Mouse (Mus musculus) cerebral cortex, adult 2 months (tissue): ENCODE results near the gene Gfi1b.

Experiments
- WGBS: fragments of 180-500 bp; shearing (Covaris S2); methylation state at CpG from one replicate; pipeline ENCODE4 v1.1.7; 2018; 5-methylcytosine and 5-hydroxymethylcytosine counted together

Gfi1b gene

DNA sequence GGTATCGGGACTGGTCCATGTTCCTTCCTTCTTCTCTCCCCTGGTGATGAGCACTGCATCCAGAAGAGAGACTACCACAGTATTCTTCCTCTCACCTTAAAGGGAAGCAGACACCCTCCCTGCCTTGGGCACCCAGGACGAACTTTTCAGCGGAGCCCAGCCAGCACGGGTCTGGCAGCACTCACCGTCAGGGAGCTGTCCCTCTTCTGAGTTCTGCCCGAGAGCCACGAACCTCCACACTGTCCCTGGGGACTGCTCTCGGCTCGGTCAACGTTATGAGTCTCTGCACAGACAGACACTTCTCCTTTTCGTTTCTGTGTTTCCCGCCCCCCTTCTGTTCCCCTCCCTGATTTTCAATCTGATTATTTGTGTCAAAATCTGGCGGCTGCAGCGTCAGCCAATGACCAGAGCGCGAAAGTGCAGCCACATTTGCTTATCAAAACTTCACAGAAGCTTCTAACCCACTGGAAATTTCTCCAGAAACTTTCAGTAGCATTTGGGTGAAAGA lies at the start of gene Gfi1b:
Gfi1b (minus strand) TSS at position 319 of the 508 bp plus-strand sequence.
- 8% methylated on average over 16 of the region's 16 CpGs for WGBS

DNA sequence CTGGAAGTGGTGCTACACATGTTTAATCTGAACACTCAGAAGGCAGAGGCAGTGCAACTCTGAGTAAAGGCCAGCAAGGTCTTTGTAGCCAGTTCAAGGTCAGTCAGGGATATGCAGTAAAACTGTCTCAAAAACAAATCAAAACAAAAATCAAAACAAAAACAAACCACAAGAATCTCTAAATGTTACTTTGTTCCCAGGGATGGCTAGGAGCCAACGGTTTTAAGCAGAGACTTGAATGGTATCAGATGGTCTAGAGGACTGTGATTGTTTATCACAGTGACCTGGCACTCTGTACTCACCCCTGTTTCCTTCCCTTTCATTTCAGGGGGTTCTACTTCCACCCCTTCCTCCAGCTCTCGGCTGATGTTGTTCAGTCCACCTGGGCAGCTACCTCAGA lies 49.7 kb upstream of the Gfi1b start:
- 68% methylated on average over 2 of the region's 2 CpGs for WGBS

GRCm38 (mm10) chr2:28665818-28666217 lies 44.0 kb upstream of the Gfi1b start:
- 86% methylated on average over 3 of the region's 3 CpGs for WGBS

DNA sequence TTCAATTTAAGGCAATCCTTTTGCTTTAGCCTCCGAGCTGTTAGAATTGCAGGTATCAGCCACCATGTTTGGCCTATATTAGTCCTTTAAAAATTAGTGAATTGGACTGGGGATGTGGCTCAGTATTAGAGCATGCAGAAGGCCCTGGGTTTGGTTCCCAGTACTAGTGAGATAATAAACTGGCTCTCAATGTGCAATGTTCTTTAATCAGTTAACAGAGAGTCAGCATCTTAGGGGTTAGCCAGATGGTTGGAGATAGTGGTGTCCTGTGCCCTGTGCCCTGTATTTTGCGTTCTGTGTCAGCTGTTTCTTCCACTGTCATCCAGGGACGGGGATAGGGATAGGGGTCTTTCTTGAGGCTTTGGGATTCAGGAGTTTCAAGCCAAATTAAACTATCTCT lies 41.1 kb upstream of the Gfi1b start:
- WGBS: 95% methylated on average over 3 of the region's 3 CpGs

DNA sequence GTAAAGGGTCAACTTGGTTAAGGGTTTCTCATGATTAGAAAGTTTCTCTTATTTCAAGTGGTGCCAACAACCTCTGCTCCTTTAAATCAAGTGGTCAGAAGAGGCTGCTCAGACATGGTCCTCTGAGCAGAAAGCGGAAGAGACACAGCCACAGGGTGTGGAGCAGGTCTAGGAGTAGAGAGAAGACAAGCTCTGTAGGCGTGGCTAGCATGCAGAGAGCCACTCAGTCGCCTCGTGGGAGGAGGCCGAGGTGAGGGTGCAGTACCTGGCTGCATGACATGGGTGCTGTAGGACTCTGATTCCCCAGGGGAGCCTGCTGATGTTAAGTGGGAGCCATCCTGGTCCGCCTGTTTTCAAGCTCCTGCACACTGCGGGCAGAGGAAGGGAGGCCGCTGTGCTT lies 34.4 kb upstream of the Gfi1b start:
- 76% methylated on average over 8 of the region's 8 CpGs for WGBS

- WGBS: 71% methylated on average over 2 of the region's 2 CpGs
These were observed 32.5 kb upstream of the Gfi1b start for GRCm38 (mm10) chr2:28654295-28654694.

DNA sequence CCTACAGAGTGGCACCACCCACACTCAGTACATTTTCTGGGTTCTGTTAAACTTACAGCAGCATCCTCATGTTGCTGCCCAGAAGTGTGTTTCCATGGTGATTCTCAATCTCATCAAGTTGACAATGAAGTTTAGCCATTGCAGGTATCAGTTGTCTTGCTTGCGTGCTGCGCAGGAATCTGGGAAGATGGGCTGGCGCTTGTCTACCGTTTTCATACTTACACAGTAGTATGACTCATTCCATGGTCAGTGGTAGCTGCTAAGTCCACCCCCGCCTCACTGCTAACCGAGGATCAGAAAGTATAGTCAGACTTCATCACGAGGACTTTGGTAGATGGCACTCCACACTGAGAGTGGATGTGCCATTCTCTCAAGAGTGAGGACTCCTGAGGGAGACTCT lies 31.6 kb upstream of the Gfi1b start:
- 74% methylated on average over 7 of the region's 7 CpGs for WGBS

DNA sequence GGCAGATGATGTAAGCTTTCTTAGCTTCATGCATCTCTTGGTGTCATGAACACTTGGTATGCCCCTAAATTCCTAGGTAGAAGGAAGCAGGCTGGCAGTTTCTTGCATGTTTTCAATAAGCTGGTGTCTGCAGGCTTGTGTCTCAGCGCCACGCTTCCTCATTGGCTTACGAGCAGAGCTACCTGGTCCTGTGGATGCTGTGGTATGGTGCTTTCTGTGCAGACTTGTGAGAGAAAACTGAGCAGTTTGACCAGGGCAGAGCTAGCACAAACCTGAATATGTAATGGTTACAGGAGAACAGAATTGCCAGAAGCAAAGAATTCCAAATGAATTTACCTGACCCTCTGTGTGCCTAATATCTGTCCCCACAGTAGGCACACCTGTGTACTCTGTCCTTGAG lies 21.3 kb upstream of the Gfi1b start:
- WGBS: 70% methylated on average over 3 of the region's 3 CpGs

- WGBS: under 1% methylated on average over 41 of the region's 43 CpGs
These were observed 19.7 kb upstream of the Gfi1b start for GRCm38 (mm10) chr2:28641435-28641941.

GRCm38 (mm10) chr2:28640461-28641424 lies 19.0 kb upstream of the Gfi1b start, which contains the start of gene Tsc1:
TSS of gene Tsc1 (plus strand) at chr2:28641228.
- WGBS: 2% methylated on average over 47 of the region's 47 CpGs

GRCm38 (mm10) chr2:28639794-28640193 lies 18.0 kb upstream of the Gfi1b start:
- WGBS: 68% methylated on average over 7 of the region's 7 CpGs

DNA sequence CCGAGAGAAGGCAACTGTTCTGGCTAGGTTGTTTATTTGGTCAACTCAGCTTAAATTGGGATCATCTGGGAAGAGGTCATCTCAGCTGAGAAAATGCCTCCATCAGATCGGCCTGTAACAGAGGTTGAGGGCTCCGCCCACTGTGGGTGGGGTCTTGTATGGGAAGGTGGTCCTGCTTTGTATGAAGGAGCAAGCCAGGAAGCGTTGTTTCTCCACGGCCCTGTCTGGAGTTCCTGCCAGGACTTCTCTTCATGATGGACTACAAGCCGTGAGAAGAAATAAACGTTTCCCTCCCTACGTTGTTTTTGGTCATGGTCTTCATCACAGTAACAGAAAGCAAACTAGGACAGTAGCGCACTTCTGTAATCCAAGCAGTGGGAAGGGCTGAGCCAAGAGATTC lies 17.1 kb upstream of the Gfi1b start:
- WGBS: 34% methylated on average over 9 of the region's 9 CpGs

DNA sequence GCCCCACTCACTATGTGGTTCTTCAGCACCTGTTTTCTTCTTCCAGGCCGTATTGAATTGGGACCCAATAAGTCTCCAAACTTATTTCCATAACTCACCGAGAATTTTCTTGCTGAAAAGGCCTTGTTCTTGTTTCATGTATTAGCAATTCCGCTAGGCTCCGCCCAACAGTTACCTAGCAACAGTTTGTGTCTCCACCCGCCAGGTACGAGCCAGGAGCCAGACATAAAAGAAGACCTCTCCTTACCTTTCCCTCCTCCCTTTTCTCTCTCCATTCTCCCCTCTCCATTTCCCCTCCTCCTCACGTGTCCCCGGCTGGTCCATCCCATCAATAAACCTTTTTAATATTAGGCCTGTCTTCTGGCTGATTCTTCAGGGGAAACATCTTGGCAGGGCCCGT lies 16.6 kb upstream of the Gfi1b start:
- WGBS: 45% methylated on average over 9 of the region's 9 CpGs

- WGBS: 91% methylated on average over 9 of the region's 9 CpGs
These were observed 15.5 kb upstream of the Gfi1b start for GRCm38 (mm10) chr2:28637106-28637845.

GRCm38 (mm10) chr2:28635199-28635598 lies 13.4 kb upstream of the Gfi1b start:
- WGBS: 92% methylated on average over 1 of the region's 1 CpGs

GRCm38 (mm10) chr2:28633136-28633535 lies 11.4 kb upstream of the Gfi1b start:
- 41% methylated on average over 4 of the region's 4 CpGs for WGBS

- WGBS: 71% methylated on average over 1 of the region's 1 CpGs
These were observed 10.8 kb upstream of the Gfi1b start for GRCm38 (mm10) chr2:28632626-28633025.

DNA sequence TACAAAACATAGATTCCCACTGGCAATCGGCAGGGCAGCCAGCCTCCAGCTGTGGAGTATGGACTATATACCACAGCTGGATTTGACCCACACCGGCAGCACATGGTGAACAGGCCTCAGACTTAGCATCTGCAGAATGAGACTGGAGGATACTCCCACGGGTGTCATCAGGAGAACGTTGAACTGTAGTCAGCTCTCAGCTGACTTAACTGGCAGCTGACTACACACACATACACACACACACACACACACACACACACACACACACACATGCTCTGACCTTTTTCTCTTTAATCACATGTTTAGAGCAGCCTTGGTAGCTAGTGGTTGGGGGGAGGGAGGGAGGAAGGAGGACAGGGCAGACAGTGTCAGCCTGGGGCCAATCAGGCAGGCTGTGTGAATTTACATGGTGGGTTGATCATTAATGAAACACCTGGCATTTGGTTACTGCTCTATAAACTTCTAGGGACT lies 8.2 kb upstream of the Gfi1b start:
- WGBS: 59% methylated on average over 4 of the region's 4 CpGs

DNA sequence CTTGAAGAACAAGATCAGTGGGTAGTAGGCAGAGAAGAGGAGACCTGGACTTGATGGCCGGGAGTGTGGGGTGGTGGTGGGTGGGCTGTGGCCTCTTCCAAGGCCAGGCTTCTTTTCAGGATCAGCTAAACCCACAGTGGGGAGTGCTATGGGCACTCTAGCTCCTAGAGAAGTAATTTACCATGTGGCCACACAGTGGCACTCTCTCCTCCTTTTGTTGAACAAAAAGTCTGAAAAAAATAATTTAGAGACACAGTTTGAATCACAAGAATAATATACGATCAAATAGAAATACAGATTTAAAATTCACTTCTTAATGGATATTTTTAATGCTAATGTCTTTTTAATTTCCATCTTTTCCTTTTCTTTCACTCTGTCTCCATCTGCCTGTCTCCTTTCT lies 6.3 kb upstream of the Gfi1b start:
- WGBS: 47% methylated on average over 2 of the region's 2 CpGs

GRCm38 (mm10) chr2:28626038-28626437 lies 4.3 kb upstream of the Gfi1b start:
- 82% methylated on average over 3 of the region's 3 CpGs for WGBS

DNA sequence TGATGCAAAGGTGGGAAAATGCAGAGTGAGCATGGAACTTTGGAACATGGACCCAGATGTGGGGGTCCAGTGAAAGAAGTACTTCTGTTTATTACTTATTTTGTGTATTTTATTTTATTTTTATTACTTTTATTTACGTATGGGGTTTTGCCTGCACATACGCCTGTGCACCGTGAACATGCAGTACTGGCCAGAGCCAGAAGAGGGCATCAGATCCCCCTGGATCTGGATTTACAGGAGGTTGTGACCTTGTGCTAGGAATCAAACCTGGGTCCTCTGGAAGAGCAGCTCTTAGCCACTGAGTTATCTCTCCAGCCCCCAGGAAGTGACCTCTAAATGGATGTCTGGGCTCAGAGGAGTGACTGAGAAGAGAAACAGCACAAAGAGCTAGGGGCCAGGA lies 3.1 kb upstream of the Gfi1b start:
- 89% methylated on average over 3 of the region's 3 CpGs for WGBS

DNA sequence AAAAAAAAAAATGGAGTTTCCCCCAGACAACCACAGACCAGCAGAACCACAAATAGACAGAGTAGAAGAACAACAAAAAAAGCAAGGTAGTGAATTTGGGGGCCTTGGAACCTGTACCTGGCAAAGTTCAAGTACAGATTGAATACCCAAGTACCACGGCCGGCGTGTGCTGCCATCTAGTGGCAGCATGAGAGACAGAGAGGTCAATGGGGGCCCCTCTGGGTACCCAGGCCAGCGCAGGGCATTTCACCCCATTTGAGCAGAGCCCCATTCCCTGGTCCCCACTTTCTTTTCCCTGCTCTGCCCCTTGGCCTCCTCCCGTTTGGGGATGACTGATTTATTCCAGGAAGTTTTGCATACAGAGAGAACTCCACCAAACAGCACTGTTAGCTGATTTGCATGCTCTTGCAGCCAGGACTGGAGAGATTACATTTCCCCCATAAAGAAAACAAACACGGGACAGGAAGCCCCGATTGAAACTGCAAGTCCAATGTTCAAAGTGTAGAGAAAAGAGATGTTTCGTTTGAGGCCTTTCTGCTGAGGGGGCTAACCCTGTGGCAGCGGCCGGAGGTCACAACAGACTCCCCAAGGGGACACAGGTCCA lies 841 bp upstream of the Gfi1b start:
- 32% methylated on average over 10 of the region's 10 CpGs for WGBS
